Mouse (Mus musculus): Measurements from ENCODE around the gene Rtn4r.

DNA sequence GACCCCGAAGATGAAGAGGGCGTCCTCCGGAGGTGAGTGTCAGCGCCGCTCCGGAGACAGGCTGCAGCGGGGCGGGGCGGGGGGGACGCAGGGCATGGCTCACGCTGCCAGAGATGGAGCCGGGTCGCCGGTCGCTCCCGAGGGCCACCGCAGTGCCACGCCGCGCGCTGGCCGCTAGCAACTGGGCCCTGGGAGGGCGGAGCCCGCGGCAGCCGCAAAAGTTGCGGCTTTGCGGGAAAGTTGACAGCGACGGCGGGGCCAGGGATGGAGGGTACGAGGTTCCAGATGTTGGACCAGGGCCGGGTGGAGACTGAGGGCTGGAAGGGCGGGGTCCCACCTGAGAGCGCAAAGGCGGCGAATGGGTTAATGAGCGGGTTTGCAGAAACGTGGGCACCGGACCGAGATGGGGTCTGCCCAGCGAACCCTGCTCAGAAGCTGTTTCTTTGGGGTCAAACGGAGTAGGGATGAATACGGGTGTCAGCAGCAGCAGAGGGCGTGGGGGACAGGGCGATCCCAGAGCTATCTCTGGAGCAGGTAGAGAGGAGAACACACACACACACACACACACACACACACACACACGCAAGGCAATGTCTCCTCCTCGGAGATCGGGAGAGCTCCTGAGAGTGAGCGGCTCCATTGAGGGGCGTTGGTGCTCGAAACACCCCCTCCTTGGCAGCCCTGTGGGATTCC is 575 bp downstream of the Rtn4r start:
- TF ChIP-seq CTCF (IDR thresholded peaks at IDR 0.05): no peak
- no peak for TF ChIP-seq EP300 (IDR thresholded peaks at IDR 0.05)
